Mouse (Mus musculus): ENCODE measurements around the gene Ube2o.
A peak's percentile ranks its signal among the peaks of the same experiment; 100 is the strongest.
"Not testable (repeated sequence)": the region's sequence is repeated elsewhere in the genome, so short reads cannot be mapped to it uniquely, and the experiment has no call there.

The Ube2o gene

GRCm38 (mm10) chr11:116513531-116514038, 67.7 kb downstream of the Ube2o start:
- no peak for DNase-seq (ENCODE audit: low spot score)

DNA sequence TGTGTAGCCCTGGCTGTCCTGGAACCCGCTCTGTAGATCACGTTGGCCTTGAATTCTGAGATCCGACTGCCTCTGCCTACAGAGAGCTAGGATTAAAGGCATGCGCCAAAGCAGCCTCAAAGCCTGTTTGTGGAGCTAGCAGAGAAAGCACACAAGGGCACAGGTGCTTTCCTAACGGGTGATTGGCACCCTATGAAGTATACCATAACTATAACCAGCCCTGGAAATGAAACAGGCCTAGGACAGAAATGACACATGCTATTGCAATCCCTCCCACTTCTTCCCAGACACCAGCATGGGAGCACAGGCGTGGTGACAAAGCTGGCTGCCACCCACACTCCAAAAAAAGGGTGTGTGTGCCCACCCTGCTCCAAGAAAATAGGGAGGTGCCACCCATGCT, 68.3 kb downstream of the Ube2o start:
- DNase-seq (ENCODE audit: low spot score), result no peak

DNA sequence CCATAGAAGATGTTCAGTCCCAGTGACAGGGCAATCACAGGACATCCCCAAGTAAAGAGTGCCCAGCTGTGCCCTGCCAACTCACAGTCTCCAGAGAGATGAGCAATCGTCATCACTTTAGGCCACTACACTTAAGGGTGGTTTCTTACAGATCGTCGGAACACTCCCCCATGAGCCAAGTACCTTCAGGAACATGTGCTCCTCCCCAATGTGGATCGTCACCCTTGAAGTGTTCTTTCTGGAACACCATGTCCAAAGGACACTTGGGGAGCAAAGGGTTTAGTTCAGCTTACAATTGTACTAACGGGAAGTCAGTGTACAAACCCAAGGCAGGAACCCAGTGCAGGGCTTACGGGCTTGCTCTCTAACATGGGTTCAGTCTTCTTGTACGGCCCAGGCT, 69.1 kb downstream of the Ube2o start:
- DNase-seq (ENCODE audit: low spot score), result no peak

DNA sequence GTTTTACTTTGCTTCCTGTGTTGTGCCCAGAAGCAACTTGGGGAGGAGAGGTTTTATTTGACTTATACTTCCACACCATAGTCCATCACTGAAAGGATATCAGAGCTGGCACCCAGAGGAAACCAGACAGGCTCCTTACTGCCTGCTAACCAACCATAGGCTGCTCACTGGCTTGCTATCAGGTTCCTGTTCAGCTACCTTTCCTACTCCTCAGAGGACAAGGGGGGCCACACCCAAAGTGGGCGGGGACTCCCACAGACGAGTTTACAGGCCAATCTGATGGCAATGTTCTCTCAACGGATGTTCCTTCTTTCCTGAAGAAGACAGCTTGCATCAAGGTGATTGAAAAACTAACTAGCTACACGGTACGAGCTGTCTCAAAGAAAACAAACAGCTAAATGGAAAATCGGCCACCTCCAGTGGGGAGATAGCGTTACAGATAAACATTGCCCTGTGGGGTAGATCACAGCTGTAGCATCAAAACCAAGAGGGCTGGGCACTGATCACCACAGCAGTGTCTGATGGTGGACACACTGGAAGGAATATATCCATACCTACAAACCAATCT, 69.9 kb downstream of the Ube2o start:
- DNase-seq (ENCODE audit: low spot score), result no peak

DNA sequence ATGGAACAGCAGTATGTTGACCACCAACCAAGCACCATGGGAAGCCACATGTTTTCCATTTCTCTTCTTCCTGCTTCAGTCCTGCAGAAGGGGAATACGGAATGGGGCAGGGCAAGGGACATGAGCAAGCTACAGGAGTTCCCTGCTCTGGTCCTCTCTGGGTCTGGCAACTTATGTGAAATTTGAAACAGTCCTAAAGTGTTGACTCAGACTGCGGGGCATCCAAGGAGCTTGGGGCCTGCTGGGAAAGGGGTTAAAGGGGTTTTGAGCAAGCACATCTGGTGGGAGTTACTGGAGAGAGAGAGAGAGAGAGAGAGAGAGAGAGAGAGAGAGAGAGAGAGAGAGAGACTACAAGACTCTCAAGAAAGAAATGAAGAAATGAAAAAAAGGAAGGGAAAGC, 72.6 kb downstream of the Ube2o start:
- DNase-seq (ENCODE audit: low spot score), result no peak

DNA sequence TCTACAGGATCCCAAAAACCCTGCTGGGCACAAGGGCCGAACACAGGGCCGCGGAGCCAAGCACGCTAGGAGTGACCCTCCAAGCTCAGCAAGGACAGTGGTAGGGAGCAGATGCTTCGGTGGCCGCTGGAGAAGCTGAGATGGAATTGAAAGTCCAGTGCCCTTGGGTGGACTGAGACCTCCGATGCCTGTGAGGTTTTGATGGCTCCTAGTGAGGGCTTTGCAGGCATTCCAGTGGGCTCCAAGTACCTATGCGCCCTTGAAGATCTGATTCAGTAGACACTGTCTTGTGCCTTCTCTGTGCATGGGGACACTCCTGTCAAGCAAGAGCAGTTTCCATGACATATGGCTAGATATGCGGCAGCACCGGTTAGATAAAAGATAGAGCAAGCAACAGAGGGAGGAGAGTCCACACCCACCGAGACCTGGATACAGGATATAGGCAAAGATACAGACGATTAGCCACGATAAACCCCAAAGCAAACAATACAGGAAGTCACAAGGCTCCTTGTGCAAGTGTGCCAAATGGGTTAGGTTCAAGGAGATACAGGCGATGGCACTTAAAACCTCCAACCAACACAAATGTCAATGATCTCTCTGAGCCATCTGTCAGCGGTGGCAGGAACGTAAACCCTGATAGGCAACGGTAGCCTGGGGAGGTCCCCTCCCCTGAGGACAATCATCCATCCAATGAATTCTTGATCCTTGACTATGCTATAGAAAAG, 74.9 kb downstream of the Ube2o start:
- no peak for DNase-seq (ENCODE audit: low spot score)

DNA sequence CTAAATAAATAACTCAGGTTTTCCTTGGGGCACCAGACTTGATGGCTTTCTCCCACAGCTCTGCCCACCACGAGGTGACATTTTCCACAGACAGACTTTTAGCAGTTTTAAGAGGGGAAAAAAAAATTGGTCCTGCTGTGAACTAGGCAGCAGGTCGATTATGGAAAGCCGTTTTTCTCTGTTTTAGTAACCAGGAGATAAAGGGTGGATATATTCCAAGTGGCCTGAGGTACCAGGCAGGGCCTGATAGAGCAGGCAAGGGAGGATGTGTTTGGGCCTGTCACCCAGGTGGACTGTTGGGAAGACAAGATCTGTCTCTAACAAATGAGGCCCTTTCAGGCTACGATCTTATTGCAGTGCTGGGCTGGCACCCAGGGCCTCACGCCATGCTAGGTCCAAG, 75.7 kb downstream of the Ube2o start:
- DNase-seq (ENCODE audit: low spot score), result no peak

DNA sequence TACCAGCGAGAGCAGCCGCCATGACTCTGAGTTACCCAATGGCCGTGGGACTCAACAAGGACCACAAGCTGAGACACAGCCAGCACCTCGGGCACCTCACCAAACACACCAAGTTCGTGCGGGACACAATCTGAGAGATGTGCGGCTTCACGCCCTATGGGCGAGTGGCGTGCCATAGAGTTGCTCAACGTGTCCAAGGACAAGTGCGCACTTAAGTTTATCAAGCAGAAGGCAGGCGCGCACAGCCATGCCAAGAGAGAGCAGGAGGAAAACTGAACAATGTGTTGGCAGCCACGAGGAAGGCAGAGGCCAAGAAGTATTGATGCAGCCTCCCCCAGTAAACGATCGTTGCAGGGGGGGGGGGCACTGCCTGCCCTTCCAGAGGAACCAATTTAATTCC, 76.7 kb downstream of the Ube2o start:
- DNase-seq (ENCODE audit: low spot score), result no peak

DNA sequence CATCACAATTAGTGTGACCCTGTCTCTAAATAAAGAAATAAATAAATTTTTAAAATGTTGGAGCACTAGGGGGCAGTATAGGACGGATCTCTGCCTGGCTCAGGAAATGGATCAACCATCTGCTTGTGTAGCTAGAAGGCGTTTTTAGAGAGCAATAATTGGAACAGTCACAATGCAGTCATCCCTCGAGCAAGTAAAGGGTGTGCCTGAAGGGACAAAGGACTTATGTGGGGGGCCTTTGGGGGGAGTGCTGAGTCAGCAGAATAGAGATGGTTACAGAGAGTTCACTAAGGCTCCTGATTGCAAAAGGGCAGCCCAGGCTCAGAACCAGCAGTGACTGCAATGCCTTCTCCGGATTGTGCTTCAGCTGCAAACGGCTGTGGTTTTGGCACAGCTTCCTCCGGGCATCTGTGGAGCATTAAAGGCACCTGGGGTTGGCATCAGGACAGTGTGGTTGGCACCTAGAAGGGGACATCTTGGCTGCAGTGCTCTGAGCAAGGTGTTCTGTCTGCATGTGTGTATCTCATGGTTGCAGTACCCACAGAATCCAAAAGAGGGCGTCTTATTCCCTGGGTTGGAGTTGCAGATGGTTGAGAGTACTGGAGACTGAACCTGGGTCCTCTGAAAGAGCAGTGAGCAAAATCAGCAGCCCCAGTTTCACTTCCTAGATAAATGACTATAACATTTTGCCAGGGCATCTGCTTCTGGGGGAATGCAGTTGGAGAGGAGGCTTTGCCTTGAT, 80.1 kb downstream of the Ube2o start:
- DNase-seq (ENCODE audit: low spot score), result no peak

GRCm38 (mm10) chr11:116499018-116499417, 82.2 kb downstream of the Ube2o start:
- no peak for DNase-seq (ENCODE audit: low spot score)

DNA sequence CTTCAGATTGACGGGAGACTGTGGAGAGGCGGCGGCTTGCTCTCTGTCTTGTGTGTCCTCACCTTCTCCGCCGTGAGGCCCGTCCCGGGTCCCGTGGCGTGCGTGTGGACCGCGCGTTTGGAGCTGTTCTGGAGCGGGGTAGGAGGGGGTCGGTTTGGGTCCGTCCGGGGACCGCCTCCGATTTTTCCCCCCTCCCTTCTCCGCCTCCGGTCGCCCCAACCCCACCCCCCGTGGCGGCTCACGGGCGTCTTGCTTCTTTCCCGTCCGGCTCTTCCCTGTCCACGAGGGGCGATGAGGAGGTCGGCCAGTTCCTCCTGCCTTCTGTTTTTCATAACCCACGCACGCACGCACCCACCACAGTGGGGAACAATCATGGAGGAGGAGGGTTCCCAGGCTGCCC, 82.7 kb downstream of the Ube2o start:
- no peak for DNase-seq (ENCODE audit: low spot score)

GRCm38 (mm10) chr11:116497313-116497712, 83.9 kb downstream of the Ube2o start:
- no peak for DNase-seq (ENCODE audit: low spot score)

DNA sequence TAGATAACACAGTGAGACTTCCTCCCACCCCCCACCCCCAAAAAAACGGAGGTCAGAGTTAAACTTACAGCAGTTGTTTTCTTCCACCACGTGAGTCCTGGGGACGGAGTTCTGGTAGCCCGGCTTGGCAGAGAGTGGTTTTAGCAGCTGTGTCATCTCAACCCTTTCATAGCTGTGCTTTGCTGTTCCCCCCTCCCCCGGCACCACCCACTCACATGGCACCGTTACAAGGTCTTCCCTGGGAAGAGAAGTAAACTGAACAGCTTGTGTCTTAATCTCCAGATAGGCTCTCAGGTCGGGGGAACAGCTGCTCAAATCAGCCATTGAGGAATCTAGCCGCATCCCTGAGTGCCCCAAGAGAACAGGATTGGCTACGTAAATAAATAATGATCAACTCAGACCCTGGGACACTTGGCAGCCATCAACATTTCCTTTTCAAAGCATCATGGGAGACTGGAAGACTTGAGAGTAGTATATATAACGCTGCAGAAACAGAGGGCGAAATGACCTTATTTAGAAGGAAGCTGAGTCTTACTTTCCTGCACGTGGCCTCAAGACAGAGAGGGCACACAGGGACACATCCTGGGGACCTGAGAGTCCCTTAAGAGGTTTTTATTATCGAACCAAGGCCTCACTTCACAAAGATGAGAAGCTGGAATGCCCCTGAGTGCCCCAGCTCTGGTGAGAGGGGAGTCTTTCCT, 86.6 kb downstream of the Ube2o start:
- DNase-seq (ENCODE audit: low spot score), result peak; percentile 48

DNA sequence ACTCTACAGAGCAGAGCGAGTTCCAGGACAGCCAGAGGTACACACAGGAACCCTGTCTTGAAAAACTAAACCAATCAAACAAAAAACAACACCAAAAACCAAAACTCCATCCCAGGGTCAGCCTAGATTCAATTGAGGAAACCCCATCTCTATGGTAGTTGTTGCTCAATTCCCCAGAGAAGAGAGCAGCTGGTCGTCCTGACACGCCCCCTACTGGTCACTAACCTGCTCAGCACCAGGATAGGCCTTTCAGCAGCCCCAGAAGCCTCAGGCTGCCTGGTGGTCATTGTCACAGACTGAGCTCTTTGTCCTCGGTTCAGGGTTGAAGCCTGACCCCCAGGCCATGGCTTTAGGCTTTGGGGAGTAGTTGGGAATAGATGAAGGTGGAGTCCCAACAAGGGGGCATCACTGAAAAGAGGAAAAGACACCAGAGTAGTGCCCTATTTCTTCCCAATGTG, 87.4 kb downstream of the Ube2o start, which contains the start of gene Prpsap1:
Prpsap1 (minus strand) TSS at position 408 of the 458 bp plus-strand sequence.
- DNase-seq (ENCODE audit: low spot score), result no peak

DNA sequence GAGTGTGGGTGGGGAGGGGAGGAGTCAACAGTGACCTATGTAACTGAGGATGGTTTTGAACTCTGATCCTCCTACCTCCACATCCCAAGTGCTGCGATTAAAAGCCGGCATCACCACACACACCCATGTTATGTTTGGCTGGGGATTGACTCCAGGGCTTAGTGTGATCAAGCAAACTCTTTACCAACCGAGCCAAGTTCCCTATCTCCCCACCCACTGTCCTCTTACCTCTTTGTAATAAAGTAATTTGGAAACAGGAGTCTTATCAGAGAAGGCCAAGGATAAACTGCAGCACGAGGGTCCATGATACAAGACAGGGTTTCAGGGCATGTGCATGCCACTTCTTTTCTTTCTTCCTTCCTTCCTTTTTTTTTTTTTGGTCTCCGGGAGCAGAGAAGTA, 88.1 kb downstream of the Ube2o start:
- no peak for DNase-seq (ENCODE audit: low spot score)

- DNase-seq (ENCODE audit: low spot score), result not testable (repeated sequence)
Observed at GRCm38 (mm10) chr11:116492507-116492906, 88.7 kb downstream of the Ube2o start.

GRCm38 (mm10) chr11:116491338-116491737, 89.9 kb downstream of the Ube2o start:
- DNase-seq (ENCODE audit: low spot score), result no peak

DNA sequence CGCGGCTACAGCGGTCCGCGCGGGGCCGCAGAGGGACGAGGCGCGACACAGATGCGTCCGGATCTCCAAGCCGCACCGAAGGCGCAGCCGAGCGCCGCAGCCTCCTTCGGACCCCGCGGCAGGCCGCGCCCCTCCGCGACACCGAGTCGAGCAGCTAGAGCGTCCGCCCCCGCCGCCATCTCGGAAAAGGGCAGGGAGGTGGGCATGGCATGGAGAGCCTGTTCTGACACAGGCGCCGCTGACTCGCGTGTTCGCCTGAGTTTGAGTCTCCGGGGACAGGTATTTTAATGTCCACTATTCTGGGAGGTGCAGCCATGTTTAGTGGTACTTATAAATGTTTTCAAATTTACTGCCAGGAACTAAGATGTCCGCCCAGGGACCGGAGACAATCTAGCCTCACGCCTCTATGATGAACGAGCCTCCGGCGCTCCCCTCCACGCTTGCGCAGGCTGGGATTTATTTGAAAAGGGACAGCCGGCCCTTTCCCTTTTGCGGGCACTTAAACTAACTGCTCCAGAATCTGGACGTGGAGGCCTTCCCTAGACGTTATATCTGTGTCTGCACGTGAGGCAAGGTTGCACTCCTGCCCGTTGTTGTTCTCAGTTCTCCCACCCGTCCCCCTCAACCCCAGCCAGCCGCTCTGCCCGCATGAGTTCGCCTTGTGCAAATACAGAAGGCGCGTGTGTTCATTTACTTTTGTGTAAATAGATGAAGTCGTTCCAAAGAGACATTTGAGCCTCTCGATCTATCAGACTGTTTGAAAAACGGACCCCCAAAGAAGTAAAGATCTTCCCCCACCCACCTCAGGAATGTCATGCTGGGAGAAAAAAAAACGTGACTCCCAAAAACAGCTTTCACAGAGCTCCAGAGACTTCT, 90.8 kb downstream of the Ube2o start:
- peak; percentile 84 for DNase-seq (ENCODE audit: low spot score)

DNA sequence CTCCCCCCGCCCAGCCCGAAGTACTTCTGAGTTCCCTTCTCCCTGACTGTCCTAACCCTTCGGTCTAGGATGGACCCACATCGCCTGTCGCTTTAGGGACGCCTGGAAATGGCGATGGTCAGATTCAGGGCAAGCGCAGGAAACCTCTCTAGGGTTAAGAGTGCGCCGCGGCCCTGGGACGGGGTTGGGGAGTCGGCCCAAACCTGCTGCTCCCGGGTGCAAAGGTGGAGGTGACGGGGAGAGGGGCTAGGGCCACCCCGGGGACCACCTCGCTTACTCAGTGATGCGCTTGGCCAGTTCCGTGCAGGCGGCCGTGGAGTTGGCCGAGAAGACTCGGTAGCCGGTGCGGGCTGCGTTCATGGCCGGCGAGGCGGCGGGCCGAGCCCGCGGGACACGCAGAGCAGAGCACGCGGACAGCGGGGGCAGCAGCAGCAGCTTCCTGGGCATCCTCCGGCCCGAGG, 91.4 kb downstream of the Ube2o start:
- DNase-seq (ENCODE audit: low spot score), result no peak

DNA sequence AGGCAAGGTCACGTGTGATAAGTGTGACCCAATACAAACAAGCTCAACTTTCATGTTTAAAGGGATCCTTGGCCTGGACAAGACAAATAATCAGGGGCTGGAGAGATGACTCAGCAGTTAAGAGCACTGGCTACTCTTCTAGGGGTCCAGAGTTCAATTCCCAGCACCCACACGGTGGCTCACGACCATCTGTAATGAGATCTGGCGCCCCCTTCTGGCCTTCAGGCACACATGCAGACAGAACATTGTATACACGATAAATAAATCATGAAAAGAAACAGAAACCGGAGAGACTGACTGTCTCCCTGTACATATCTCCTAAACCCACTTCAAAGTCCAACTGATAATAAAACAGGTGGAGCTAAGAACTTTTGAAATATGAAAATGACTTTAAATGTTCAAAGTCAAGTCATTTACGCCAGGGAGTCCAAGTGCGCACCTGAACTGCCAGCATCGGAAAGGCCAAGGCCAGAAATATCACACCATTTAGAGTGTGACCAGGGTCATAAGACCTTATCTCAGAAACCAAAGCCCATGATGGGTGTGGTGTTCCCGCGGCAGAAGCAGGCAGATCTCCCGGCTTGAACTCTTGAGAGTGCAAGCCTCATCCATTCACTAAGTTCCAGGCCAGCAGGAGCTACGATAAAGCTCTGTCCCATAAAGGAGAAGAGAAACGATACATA, 92.4 kb downstream of the Ube2o start:
- no peak for DNase-seq (ENCODE audit: low spot score)

DNA sequence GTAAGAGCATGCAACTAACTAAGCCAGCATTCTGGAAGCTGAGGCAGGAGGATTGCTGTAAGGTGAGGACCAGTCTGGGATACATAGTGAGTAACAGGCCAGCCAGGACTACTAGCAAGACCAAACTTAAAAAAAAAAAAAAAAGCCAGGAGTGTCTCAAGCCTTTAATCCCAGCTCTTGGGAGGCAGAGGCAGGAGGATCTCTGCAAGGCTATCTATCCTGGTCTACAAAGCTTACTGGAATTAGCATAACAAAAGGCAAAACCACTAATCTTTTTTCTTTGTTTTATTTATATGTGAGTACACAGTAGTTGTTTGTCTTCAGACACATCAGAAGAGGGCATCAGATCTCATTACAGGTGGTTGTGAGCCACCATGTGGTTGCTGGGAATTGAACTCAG, 93.0 kb downstream of the Ube2o start:
- no peak for DNase-seq (ENCODE audit: low spot score)

All from ovary, postnatal 10 days (tissue).